Mouse (Mus musculus) gastrocnemius, adult 2 months (tissue): ENCODE data around the gene Oser1. TPM values are rescaled to one million over a fixed set of nuclear protein-coding genes. Genes with fewer than 3 reads are reported as not detected.
"Not testable (repeated sequence)": the region's sequence is repeated elsewhere in the genome, so short reads cannot be mapped to it uniquely, and the experiment has no call there.

Experiments used
- DNase-seq: peaks from one replicate; pipeline ENCODE4 v3.0.0; 2022
- H3K27ac ChIP-seq: fragments of 200-600 bp; 2 replicates; pipeline ENCODE4 v1.8.1; 2022; ENCODE audit warnings: mild to moderate bottlenecking
- H3K4me3 ChIP-seq: fragments of 200-600 bp; 2 replicates; pipeline ENCODE4 v1.8.1; 2022; ENCODE audit warnings: mild to moderate bottlenecking, moderate library complexity
- CTCF ChIP-seq: fragments of 200-600 bp; IDR thresholded peaks from 2 replicates; pipeline ENCODE4 v1.8.1; 2022; ENCODE audit warnings: antibody characterized with exemption, mild to moderate bottlenecking, moderate library complexity
- intact Hi-C: fragments of 180-260 bp; cut with DNase I; formaldehyde crosslinking; loops from one replicate; pipeline ENCODE4 v1.15.1; 2025
- long read RNA-seq, 2 experiments: library from polyadenylated mRNA; stranded (forward); transcript quantifications; one replicate each; pipeline ENCODE4 v2.0.0; 2021
- total RNA-seq, 2 experiments: library from RNA; stranded (reverse); gene quantifications; 2 replicates each; pipeline ENCODE4 v1.2.3; 2021

Gene Oser1
- 10 to 100 TPM; 32.4 to 38.2 TPM for total RNA-seq
- long read RNA-seq, experiment 1, transcript Oser1-201 (4 exons, 1,620 nt), result major isoform, 60 of 69 reads
- long read RNA-seq, experiment 1, partial matches to known transcripts, result 0 of 69 reads
- long read RNA-seq, experiment 1, other reads (novel, unspliced or antisense), result 9 of 69 reads
- long read RNA-seq, experiment 2, transcript Oser1-201 (4 exons, 1,620 nt), result major isoform, 73 of 81 reads
- long read RNA-seq, experiment 2, partial matches to known transcripts, result 0 of 81 reads
- long read RNA-seq, experiment 2, other reads (novel, unspliced or antisense), result 7 of 81 reads

DNA sequence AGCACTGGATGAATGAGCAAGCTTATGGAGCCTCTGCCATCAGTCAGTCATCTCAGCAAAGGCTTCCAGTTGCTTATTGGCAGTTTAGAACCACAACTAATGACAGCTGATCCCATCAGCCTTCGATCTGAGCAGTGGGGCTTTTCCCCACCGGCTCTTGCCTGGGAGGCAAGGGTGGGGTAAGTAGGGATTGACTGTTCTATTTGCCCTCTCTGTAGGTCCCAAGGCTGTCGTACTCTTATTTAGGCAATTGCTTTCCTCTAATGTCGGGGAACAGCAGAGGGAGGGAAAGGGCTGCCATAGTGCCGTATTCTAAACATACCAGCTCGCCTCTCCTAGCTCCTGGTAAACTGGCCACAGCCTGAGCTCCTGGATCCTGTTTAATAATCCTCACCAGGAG, at the start of gene Oser1:
Oser1 (minus strand) TSS at position 101 of the 400 bp plus-strand sequence.
- H3K27ac ChIP-seq, result peak within 1 kb of the TSS; percentile 78
- no peak for DNase-seq
- H3K4me3 ChIP-seq, result no peak within 1 kb of the TSS
- no peak for TF ChIP-seq CTCF
- intact Hi-C loops, result loop anchor here (5.0 kb wide), 1 partner anchor 33 kb away; no protein-coding TSS in a partner anchor

DNA sequence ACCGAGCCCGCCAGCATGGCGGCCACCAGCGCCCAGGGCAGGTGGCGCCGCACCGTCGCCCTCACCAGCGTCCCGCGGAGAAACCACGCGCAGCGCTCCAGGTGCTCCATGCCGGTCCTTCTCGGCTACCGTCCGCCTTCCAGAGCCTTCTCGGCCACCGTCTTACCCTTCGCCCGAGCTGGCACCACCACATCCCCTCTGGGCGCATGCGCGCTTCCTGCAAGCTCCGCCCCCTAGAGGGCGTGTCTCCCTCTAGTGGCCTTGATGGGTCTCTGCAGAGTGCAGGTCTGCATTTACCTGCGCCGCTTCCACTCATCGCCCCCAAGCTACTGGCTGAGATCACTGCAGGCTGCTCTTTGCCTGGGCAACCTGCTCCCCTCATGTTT, 48.0 kb upstream of the Oser1 start, which contains the start of gene Fitm2:
Fitm2 (minus strand) TSS at position 164 of the 386 bp plus-strand sequence.
- peak; percentile 96 for DNase-seq
- peak within 1 kb of the TSS; percentile 92 for H3K27ac ChIP-seq
- intact Hi-C loops, result loop anchor here (1.0 to 2.0 kb wide), 2 partner anchors 20 to 53 kb away; no protein-coding TSS in a partner anchor
- peak within 1 kb of the TSS; percentile 92 for H3K4me3 ChIP-seq
- peak; percentile 100; the same call in 1 of the 2 replicates for TF ChIP-seq CTCF

DNA sequence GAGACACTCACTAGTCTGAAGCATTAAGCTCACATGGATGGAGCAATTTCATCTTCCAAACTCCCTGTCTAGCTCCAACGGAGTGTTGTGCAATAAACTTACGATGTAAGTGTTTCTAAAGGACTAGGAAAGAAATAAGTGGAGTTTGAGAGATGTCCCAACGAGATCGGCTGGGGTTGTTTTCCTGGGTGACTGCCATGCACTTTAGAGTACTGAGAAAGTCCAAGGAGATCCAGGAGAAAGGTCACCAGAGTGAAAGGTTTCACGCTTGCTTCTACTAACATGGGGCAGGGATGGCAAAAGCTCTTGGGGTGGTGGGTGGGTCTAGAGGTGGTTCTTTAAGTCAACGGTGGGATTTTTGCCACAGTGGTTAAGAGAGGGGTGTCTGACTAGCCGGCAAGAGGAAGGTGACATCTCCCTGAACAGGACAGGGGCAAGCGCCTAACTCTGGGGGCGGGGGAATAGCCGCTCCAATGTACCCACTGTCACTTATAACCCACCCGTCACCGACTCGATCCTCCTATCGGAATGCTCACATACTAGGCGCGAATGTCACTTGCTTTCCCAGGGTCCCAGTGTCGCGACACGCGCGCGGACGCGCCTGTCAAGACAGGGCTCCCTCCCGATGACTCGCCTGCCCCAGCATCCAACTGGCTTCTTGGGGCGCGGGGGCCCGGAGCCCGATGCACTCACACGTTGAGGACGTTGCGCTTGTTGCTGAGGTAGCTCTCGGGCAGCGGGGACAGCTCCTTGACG, 47.4 kb upstream of the Oser1 start:
- intact Hi-C loops, result loop anchor here (1.0 to 2.0 kb wide), 2 partner anchors 19 to 53 kb away; no protein-coding TSS in a partner anchor
- no peak for TF ChIP-seq CTCF
- Histone ChIP-seq H3K27ac (peak overlapping the region; percentile 92), H3K4me3 (peak overlapping the region; percentile 92)
- DNase-seq, result peak; percentile 57

DNA sequence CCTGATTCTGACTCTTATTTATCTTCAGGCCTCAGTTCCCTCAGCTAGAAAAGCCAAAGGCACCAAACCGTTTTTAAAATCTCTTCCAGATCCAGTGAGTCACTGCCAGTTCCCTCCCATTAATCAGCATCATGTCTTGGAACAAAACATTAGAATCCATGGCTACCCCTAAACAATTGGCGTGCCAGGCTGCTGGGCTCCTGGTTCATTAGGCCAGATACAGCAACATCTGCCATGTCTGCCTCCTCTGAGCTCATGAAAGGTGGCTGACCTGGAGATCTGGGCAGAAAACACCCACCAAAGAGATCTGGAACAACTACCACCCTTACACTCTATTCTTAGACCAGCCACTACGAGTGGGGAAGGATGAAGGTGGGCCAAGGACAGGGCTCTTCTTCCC, 46.6 kb upstream of the Oser1 start:
- intact Hi-C loops, result no loop called here
- DNase-seq, result peak; percentile 50
- no peak for TF ChIP-seq CTCF

DNA sequence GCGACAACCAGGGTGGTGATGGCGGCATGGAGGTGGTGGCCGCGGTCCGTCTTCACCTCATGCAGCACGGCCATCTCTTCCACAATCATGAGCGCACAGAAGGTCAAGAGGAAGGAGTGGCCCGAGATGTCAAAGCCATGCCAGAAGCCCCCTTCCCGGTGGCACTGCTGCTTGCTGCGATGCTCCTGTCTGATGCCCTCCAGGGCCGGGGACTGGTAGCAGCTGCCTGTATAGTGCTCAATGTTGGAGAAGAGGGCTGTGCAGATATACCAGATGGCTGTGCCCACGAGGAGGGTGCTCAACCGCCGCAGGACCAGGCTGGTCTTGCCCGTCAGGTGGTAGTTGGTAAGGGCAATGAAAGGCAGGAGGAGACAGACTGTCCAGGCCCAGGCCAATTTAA, 45.2 kb upstream of the Oser1 start:
- no peak for DNase-seq
- intact Hi-C loops, result no loop called here
- Histone ChIP-seq H3K27ac (peak overlapping the region; percentile 92), H3K4me3 (peak overlapping the region; percentile 92)
- TF ChIP-seq CTCF, result no peak

More for the DNA sequence above, 46.6 kb upstream of the Oser1 start:
- peak overlapping the region; percentile 92 for H3K27ac ChIP-seq
- peak overlapping the region; percentile 92 for H3K4me3 ChIP-seq

DNA sequence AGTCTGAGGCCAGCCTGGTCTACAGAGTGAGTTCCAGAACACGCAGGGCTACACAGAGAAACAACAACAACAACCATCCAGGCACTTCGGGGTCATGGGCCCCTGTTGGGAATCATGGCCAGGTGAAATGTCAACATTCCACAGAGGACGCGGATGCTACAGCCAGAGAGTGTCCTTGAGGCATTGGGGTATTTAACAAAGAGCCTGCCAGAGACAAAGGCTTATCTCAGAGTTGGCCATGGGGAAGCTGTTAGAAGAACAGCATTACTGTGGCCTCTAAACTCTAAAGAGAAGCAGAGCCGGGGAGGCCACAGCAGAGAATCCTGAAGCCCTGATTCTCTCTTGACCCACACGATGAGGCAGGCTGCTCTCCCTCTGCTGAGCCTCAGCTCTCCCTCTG, 44.4 kb upstream of the Oser1 start:
- no peak for TF ChIP-seq CTCF
- intact Hi-C loops, result no loop called here
- peak overlapping the region; percentile 3 for H3K4me3 ChIP-seq
- peak overlapping the region; percentile 92 for H3K27ac ChIP-seq
- DNase-seq, result no peak

DNA sequence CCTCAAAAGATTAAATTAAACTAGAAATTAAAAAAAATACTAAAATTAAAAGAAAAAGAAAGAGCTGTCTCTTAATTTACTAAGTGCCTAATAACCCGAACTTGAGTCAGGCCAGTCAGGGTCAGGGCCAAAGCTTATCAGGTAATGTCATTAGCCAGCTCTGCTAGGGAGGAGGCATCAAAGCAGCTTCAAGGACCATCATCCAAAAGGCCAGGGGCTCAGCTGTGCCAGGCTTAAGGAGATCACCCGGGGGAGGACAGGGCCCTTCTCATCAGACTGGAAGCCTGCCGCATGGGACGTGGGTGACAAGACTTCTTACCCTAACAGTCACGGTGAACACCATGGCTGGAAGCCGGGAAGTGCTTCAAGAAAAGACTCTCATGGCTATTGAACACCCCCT, 43.1 kb upstream of the Oser1 start:
- TF ChIP-seq CTCF, result no peak
- Histone ChIP-seq H3K4me3 (peak overlapping the region; percentile 5; the same call in 1 of the 2 replicates), H3K27ac (peak overlapping the region; percentile 92)
- DNase-seq, result no peak
- intact Hi-C loops, result no loop called here

DNA sequence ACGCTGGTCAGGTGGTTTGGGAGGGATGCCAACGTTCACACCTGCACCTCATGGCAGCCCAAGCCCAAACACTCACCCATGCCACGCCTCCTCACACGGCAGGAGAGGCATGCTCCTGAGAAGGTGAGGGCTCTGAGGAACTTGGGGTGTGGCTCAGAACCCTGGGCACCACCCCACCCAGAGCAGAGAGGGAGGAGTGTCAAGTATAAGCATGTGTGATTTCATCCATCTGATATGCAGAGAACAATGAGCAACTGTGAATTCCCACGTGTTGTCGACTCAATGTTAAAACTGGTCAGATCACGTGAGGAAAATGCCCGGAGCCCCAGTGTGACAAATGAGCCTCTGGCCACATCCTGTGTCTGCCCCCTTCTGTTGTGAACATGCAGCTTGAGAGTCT, 42.3 kb upstream of the Oser1 start:
- DNase-seq, result no peak
- intact Hi-C loops, result no loop called here
- H3K27ac ChIP-seq, result peak overlapping the region; percentile 92
- no peak overlapping the region for H3K4me3 ChIP-seq
- TF ChIP-seq CTCF, result no peak

DNA sequence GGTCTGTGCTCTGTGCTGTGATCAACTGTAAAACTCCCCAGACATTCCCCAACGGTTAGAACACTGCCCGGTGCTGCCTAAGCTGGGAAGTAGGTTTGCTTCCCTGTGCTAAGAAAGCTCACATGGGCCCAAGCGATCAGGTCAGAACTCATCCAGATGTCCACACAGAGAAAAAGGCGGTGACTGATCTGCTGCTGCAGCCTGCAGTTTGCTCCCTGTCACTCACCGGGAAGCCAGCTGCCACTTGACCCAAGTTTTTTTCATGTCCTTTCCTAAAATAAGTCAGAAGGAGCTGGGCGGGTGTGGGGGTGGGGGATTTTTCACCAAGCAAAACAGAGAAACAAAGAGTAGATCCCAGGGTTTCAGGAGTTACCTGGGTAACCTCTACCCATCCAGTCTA, 40.1 kb upstream of the Oser1 start:
- TF ChIP-seq CTCF, result no peak
- peak; percentile 63 for DNase-seq
- intact Hi-C loops, result no loop called here
- H3K4me3 ChIP-seq, result peak overlapping the region; percentile 41
- peak overlapping the region; percentile 92 for H3K27ac ChIP-seq

DNA sequence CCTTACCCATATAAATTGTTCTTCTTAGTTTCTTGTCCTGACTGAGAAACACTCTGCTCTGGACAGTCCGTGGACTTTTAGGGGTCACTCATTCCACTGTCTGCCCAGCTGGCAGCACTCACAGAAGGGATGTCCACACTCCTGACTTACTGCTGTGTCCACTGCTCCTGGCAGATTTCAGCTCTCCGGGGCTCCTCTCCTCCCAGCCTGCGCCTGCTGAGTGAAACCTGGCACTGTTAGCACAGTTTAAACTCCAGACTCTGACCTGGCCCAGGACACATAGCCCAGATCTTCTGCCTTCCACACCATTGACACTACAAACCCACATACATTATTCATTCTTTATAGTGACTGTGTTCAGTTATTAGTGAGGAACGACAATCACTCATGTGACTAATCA, 39.5 kb upstream of the Oser1 start:
- Histone ChIP-seq H3K27ac (peak overlapping the region; percentile 92), H3K4me3 (peak overlapping the region; percentile 41)
- DNase-seq, result peak; percentile 47
- TF ChIP-seq CTCF, result no peak
- intact Hi-C loops, result no loop called here

DNA sequence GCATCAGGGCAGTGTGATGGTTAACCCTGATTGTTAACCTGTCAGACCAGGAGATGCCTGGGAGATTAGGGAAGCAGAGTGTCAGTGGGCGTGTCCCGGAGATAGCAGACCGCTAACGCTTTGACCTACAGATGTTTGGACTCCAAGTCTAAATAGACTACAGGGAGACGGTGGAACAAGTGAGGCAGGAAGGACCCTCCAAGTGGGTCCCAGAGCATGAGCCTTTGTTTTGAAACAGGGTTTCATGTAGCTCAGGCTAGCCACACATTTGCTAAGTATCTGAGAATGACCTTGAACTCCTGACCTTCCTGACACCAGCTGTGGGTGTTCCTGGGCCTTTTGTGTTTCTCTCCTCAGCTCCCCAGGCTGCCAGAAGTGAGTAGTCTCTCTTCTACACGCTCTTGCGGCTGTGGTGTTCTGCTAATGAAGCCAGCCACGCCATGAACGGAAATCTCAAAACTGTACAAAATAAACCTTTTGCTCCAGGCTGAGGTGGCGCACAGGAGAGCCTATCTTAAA, 38.8 kb upstream of the Oser1 start:
- no peak for DNase-seq
- intact Hi-C loops, result no loop called here
- Histone ChIP-seq H3K27ac (peak overlapping the region; percentile 92), H3K4me3 (no peak overlapping the region)
- TF ChIP-seq CTCF, result no peak

DNA sequence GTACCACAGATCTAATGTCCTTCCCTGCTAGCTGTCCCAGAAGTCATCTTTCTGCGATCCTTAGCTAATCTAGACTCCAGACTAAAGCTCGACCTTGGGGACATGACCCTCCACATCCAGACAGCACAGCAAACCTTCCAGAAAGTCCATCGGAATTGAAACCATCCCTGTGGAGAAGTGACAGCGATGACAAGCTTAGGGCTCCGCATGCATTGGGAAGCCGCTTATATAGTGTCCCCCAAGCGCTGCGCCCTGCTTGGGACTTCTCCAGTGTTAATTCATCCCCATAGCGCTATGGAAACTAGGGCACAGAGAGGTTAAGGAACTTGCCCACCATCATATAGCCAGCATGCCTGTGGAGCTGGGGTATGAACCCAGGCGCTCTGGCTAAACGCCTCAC, 38.3 kb upstream of the Oser1 start:
- no peak for TF ChIP-seq CTCF
- DNase-seq, result no peak

DNA sequence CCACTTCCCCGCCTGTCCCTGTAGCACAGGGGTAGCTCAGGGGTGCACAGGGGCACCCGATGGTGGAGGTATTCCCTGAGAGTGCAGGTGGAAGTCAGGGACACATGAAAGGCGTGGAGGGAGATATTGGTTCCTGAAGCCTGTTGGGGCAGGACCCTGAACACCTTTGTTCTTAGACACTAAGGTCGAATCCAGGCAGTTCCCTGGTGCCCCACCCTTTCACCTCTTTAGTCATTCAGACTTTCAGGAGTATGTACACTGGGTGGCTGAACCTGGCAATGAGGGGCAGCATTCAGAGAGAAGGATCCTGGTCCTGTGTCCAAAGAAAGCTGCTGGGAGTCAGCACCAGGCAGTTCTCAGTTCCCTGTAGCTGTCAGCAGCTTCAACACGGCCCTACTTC, 37.9 kb upstream of the Oser1 start:
- DNase-seq, result no peak
- intact Hi-C loops, result no loop called here
- peak overlapping the region; percentile 92 for H3K27ac ChIP-seq
- no peak overlapping the region for H3K4me3 ChIP-seq
- TF ChIP-seq CTCF, result no peak

More for the DNA sequence above, 38.3 kb upstream of the Oser1 start:
- Histone ChIP-seq H3K4me3 (no peak overlapping the region), H3K27ac (peak overlapping the region; percentile 92)
- intact Hi-C loops, result no loop called here

DNA sequence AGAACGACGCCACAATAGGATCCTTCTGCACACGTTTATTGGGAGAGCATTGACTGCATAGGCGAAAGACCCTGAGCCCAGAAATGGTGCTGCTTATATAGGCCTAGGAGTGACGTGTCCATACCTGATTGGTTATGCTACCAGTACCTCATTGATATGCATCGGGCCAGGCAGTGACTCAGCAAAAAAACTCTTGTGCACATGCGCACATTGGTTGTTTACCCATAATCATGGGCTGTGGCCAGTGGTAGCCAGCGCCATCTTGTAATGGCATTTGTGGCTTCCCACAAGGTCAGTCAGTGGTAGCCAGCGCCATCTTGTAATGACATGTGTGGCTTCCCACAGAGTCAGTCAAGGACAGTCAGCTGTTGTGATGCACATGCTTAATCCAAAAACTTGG, 36.8 kb upstream of the Oser1 start:
- DNase-seq, H3K4me3 ChIP-seq, intact Hi-C loops: not testable (repeated sequence)
- H3K27ac ChIP-seq, result peak overlapping the region; percentile 35; the same call in 1 of the 2 replicates
